13 mouse cellular contexts compared by ENCODE assay signal in the genomic region with DNA sequence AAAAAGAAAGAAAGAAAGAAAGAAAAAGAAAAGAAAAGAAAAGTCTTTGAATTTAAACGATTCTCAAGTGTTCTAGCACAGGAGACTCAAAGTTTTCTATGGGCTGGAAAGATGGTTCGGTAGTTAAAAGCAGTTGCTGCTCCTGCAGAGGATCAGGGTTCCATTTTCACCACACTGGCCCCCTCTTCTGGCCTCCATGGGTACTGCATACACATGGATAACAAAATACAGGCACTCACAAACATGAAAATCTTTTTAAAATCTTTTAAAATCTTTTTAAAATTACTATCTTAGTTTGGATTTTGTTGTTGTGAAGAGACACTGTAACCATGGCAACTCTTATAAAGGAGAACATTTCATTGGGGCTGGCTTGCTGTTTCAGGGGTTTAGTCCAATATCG. TPM values are rescaled to one million over a fixed set of nuclear protein-coding genes. Genes with fewer than 3 reads are reported as not detected.
A peak's percentile ranks its signal among the peaks of the same experiment; 100 is the strongest.
DNase-seq lines count a peak whose midpoint lies in the region; ATAC-seq and TF ChIP-seq lines count a peak whose summit lies in the region.
"Had no signal": no experiment of that assay in that cellular context is flagged by ENCODE, and none has a peak within 500 bp of the region (broad histone marks: within the 10 kb centered on the region; RNA-seq: fewer than 3 reads in every experiment).

No protein-coding gene starts in this region.

- no peaks in the 10 kb centered on the region for H3K27me3 ChIP-seq in limb, embryonic 10.5 days (ENCODE audit: low read depth, poor library complexity, severe bottlenecking)
- H3K27me3 ChIP-seq: embryonic facial prominence, embryonic 13.5 days; lung, embryonic 15.5 days had no signal

- no peak overlapping the region for H3K4me3 ChIP-seq in layer of hippocampus, adult 2 months
- H3K4me3 ChIP-seq in limb, embryonic 10.5 days: no peak overlapping the region
- H3K4me3 ChIP-seq: embryonic facial prominence, embryonic 13.5 days; lung, embryonic 15.5 days had no signal

- no peaks in the 10 kb centered on the region for H3K36me3 ChIP-seq in limb, embryonic 10.5 days
- H3K36me3 ChIP-seq: embryonic facial prominence, embryonic 13.5 days; lung, embryonic 15.5 days had no signal

- 77% methylated on average over 3 of the region's 3 CpGs for WGBS in limb, embryonic 10.5 days

- no peak for ATAC-seq in CD4-positive, CD25-positive, alpha-beta regulatory T cell, adult 4 months

- TF ChIP-seq CTCF in layer of hippocampus, adult 2 months (conservative IDR thresholded peaks at IDR 0.05): peak; percentile 61

- H3K27ac ChIP-seq in layer of hippocampus, adult 2 months: no peak overlapping the region
- H3K27ac ChIP-seq in limb, embryonic 10.5 days: no peak overlapping the region
- H3K27ac ChIP-seq: embryonic facial prominence, embryonic 13.5 days; lung, embryonic 15.5 days had no signal

- H3K4me1 ChIP-seq in limb, embryonic 10.5 days: peaks cover 11% of the 10 kb centered on the region
- H3K4me1 ChIP-seq: lung, embryonic 15.5 days had no signal

- DNase-seq in CD4-positive, CD25-positive, alpha-beta regulatory T cell, adult 2 months (ENCODE audit: low read depth, low spot score): peak; percentile 55
- DNase-seq in layer of hippocampus, adult 2 months (ENCODE audit: low spot score in 2 of 2): no peak
- DNase-seq in layer of hippocampus, postnatal 10 days (ENCODE audit: low spot score in 2 of 2): no peak
- peak; percentile 64 for DNase-seq in ES-CJ7 (ENCODE audit: low read depth, low spot score)
- peak; percentile 47 for DNase-seq in limb, embryonic 10.5 days (ENCODE audit: low spot score)
- no peak for DNase-seq in spleen, adult 12 weeks (ENCODE audit: low spot score)
- no peak for DNase-seq in right cerebral cortex, postnatal 10 days (ENCODE audit: low spot score in 2 of 2)
- DNase-seq: adrenal gland, postnatal 14 days; gastrocnemius, postnatal 14 days had no signal

- no peaks in the 10 kb centered on the region for H3K9me3 ChIP-seq in limb, embryonic 10.5 days (replicated peaks)
- H3K9me3 ChIP-seq: lung, embryonic 15.5 days had no signal

RNA-seq across cellular contexts. Expression of a gene that starts 15.0 kb away (rescaled TPM):
- polyA plus RNA-seq in CD4-positive, CD25-positive, alpha-beta regulatory T cell, adult 4 months (2017; shearing (Covaris generic)): 1 to 10 TPM in 1 of 2 experiments, under 1 TPM in 1; 0.51 to 1.8 TPM
- total RNA-seq in layer of hippocampus, adult 2 months (2021): 10 to 100 TPM; 73.2 to 76.7 TPM
- 10 to 100 TPM; 80.4 to 83.8 TPM for total RNA-seq in layer of hippocampus, postnatal 10 days (2021)
- polyA plus RNA-seq in limb, embryonic 10.5 days (2016; fragmentation: Nextera tagmentation; extraction: Ambion mirVana): 7.8 and 9.4 TPM in 2 replicates
- total RNA-seq: hematopoietic stem cell, adult 5-6 weeks had no signal

RNA-seq across cellular contexts. Expression of a gene that starts 44.1 kb away (rescaled TPM):
- 1 to 10 TPM; 6.7 to 7.4 TPM for polyA plus RNA-seq in CD4-positive, CD25-positive, alpha-beta regulatory T cell, adult 4 months (2017; shearing (Covaris generic))
- total RNA-seq in layer of hippocampus, adult 2 months (2021): 10 to 100 TPM; 50.0 to 50.6 TPM
- total RNA-seq in layer of hippocampus, postnatal 10 days (2021): 10 to 100 TPM; 55.3 to 55.5 TPM
- polyA plus RNA-seq in limb, embryonic 10.5 days (2016; fragmentation: Nextera tagmentation; extraction: Ambion mirVana): 0.31 TPM in 1 of 2 replicates, not detected in the other
- total RNA-seq: hematopoietic stem cell, adult 5-6 weeks had no signal

Comparison
In these comparisons a context has a peak if more than half of its experiments do, and no peak if none do; other contexts are left out.
1. DNase-seq: peak in CD4-positive, CD25-positive, alpha-beta regulatory T cell, adult 2 months (single experiment), ES-CJ7 (single experiment) and limb, embryonic 10.5 days (single experiment); none in layer of hippocampus, adult 2 months (0 of 2), layer of hippocampus, postnatal 10 days (0 of 2), spleen, adult 12 weeks (single experiment) and right cerebral cortex, postnatal 10 days (0 of 2).